Mouse (Mus musculus) urinary bladder, postnatal 25 days (tissue): ENCODE measurements at regions not wholly inside any gene's neighbourhood (a gene's known extent, or its start where the extent isn't known, plus 50 kb on each side); places are given as distances from the start of the nearest gene placed in this dataset.

Experiments
- DNase-seq: peaks from one replicate; pipeline ENCODE4 v3.0.0; 2022; ENCODE audit warnings: low spot score

DNA sequence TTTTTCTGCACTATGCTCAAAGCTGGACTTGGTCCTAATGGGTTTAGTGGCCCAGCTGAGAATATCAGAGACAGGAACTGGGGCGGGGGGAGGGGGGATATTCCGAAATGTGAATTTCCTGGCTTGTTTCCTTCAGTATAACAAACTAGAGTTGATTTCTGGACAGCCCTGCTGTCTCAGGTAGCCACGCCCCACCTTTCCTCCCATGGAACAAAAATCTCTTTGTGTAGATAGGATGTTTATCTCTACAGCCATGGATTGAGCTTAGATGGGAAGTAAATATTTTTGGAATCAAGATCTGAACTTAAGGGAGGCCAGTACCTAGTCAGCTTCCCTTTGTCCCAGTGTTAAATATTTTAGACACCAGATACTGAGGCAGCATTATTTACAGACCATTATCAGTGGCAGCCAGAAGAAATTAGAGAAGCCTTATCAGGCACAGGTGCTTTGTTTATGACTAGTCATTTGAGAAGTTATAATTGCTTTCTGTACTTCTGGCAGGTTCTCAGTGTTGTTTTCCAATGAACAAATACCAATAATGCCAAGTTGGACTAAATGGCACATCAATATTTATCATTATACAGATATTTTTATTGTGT is 84.7 kb upstream of the A1bg start:
- DNase-seq, result no peak

DNA sequence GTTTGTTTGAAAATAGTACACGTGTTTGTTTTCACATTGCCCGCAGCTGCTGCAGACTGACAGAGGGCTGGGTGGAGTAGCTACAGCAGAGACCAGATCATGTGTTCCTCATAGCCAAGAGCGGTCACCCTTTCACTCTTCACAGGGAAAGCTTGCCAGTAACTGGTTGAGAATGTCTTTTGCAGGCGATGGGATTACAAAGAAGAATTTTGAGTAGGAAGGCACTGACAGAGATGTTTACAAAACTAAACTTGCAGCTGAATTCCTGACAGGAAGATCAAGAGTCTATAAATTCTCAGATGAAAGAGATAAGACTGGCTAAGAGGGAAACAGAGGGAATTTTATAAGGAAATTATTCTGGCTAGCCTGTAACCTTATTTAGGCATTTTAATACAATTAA is 83.8 kb upstream of the A1bg start:
- no peak for DNase-seq

DNA sequence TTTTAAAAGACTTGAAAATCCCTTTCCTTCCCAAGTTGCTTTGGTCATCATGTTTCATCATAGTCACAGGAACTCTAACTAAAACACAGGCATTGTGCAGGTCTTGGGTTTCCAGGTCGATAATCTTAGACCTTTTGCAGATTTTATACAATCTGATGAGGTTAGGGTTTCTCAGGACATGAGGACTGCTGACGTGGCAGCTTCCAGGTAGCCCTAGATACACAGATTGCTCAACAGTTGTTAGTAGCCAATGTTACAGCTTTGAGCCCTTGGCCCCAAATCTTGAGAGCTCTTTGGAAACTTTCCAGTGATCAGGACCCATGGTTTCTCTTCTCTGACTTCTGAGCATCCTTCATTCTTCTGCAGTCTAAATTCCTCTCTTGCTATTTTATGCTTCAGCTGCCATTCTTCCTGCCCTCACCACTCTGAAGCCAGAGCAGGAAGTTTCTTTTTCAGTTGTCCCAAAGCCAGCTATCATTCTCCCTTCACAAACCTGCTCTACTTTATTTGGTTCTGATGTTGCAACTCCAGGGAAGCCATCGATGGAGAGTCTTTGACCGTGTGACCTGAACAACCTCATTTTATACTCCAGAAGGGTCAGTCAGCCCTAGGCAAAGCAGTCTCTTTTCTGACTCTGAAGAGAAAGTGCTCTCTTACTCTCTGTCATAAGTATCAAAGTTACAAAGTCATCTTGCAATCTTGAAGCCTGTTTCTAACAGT is 71.3 kb upstream of the A1bg start:
- no peak for DNase-seq

DNA sequence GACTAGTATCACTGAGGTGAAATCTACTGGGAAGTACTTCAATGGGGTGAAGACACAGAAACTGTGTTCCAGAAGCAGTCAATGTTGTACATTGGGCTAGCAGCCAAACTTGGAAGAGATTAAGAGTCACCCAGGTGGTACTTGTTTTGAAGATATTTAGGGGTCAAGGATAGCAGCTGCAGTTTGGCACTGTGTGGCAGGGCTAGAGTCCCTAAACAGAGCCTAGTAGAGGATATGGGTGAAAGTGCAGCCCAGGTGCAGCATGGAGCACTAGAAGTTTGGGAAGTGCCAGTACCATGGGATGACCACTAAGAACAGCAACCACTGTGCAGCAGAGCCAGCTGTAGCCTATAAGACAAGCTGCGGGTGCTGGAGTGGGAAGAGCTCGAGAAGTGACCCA is 70.6 kb upstream of the A1bg start:
- DNase-seq, result no peak

DNA sequence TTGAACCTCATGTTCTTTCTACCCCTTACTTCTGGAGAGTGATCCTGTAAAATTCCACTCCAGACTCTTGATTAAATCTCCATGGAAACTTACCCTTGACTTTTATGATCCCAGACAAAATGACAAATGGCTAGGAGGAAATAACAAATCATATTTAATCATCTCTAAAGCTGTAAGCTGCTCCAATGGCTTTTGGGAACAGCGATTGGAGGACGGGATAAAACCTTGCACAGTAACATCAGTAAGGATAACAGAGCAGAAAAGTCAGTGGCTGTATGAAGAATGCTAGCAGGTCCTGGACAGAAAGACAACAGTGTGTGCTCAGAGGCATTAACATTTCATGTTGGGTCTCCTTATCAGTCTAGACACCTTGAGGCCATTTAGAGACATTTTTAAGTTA is 59.8 kb upstream of the A1bg start:
- no peak for DNase-seq
